Mouse (Mus musculus): Measurements from ENCODE around the gene 3300002I08Rik. TPM values are rescaled to one million over a fixed set of nuclear protein-coding genes. Genes with fewer than 3 reads are reported as not detected.
"Not testable (repeated sequence)": the region's sequence is repeated elsewhere in the genome, so short reads cannot be mapped to it uniquely, and the experiment has no call there.

Gene 3300002I08Rik
- total RNA-seq (2021) = 1 to 10 TPM; 4.4 to 5.7 TPM
- long read RNA-seq, experiment 1, partial matches to known transcripts = 1 of 5 reads
- long read RNA-seq, experiment 1, other reads (novel, unspliced or antisense) = 3 of 5 reads
- long read RNA-seq, experiment 2, partial matches to known transcripts = 0 of 2 reads
- long read RNA-seq, experiment 2, other reads (novel, unspliced or antisense) = 2 of 2 reads

DNA sequence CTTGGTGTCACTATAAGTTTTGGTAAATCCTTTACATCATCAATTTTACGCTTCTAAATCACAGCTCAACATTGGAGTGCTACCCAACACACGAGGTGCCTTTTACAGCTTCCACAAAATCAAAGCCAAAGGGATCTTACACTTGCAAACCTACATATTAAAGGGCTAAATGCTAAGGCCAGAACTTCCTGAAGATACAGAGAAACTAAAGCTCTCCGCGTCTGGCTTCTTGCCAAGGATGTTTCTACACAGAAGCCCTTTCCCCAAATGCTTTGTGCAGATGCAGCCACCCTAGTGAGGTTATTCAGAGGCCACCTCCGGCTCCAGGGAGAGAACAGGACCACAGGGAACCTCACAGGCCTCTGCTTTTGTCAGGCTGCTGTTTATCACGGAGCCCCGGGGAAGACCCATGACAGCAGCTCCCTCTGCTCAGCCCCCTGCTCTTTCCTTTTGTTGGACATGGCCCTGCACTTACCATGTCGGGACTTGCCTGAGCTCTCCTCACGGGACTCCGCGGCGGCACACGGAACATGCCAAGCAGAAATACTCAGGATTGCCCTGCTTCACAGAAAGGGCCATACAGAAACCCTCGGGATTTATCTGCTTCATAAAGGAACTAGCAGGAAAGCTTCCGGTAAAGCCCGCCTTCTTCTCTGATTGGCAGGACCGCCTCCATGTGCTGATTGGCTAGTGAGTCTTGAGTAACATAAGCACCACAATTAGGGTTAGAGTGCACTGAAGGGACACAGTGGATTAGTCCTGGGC, at the start of gene 3300002I08Rik:
Gene 3300002I08Rik (minus strand): TSS at position 653 of the 765 bp plus-strand sequence.
- peak; percentile 89 to 91 for DNase-seq

GRCm38 (mm10) chr2:150412146-150412545, 49.6 kb upstream of the 3300002I08Rik start:
- DNase-seq = not testable (repeated sequence)

DNA sequence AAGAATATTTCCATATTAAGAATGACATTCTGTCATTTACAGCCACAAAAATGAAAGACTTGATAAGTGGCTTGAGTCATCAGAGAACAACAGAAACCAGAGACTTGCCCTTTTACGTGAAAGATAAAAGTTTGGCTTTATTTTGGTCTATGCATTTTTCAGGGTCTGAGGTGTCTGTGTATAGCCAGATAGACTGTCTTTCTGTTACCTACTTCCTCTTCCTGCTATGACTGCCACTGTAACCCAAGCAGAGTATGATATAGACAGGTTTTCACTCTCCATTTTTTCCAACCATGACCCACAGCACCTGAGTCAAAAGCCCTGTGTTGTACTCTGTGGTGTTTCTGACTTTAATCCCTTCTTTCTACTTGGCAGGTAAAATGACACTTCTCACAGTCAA, 27.6 kb upstream of the 3300002I08Rik start:
- DNase-seq = no peak

- not testable (repeated sequence) for DNase-seq
Observed at GRCm38 (mm10) chr2:150385553-150386106, 23.1 kb upstream of the 3300002I08Rik start.

DNA sequence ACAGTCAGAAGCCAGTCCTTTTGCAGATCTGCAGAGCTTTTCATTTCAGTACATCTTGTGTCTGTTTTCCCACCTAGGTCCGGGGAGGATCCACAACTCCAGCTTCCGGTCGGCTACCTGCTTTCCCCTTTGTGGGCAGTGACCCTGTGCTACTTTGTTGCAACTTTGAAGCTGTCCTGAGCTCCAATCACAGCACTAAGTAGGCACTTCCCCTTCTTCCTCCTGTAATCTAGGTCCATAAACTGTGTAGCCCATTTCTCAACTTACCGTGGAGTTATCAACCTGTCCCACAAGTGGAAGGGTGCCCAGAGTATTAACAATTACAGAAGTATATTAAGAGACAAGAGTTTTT, 289 bp upstream of the 3300002I08Rik start:
- no peak for DNase-seq

DNA sequence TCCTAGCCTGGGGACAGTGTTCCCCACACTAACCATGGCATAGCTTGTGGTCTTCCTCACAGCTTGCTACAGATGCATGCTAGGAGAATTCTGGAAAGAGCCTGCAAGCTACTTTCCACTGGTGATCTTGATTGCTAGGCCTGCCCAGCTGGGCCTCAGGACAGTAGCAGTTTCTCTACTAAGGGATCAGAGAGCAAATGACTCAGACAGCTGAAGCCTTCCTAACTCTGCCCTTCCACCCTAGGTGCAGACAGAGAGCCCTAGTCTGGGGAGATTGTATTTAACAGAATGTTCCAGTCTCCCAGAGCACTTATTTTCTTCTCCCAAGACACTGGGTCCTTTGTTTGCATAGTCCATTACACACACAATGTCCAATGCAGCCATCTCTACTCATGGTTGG, 5.4 kb downstream of the 3300002I08Rik start:
- not testable (repeated sequence) for DNase-seq

DNA sequence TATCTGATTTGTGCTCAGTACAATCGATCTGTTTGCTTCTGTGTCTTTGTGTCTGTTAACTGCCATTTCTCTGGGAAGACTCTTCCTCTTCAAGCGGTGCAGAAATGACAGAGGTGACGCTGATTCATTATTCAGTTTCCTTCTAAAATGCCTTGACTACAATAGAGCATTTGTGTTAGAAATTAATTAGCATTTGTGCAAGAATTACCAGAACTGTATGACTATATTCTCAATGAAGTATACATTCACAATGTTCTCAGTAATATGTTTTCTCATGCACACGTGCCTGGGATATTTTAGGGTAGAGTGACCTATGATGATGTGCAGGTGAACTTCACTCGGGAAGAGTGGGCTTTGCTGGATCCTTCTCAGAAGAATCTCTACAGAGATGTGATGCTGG, 39.2 kb downstream of the 3300002I08Rik start, which contains the start of gene Gm10130:
Gene Gm10130 (plus strand): TSS at position 301 of the 400 bp plus-strand sequence.
- DNase-seq = no peak

GRCm38 (mm10) chr2:150318973-150319372, 43.6 kb downstream of the 3300002I08Rik start:
- no peak for DNase-seq

DNA sequence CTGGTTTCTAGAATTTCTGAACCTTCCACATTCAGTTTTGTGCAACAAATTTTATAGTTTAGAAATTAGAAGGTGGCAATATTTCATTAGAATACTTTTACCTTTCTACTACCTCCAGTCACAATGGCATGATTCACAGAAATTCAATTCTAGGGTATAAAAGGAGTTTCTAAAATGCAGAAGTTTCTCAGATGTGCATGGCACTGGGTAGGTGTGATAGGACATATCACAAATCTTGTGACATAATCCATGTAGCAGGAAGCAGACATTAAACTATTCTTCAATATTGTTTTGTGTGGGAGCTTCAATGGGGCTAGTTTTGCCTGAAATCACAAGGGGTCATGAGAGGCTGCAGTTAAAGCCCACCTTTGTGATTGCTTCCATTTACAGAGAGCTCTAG, 46.4 kb downstream of the 3300002I08Rik start:
- DNase-seq = no peak

- peak; percentile 92 to 94 for DNase-seq
Observed at GRCm38 (mm10) chr2:150310952-150311884, 51.3 kb downstream of the 3300002I08Rik start.

- no peak for DNase-seq
Observed at GRCm38 (mm10) chr2:150307183-150307773, 55.3 kb downstream of the 3300002I08Rik start.

DNA sequence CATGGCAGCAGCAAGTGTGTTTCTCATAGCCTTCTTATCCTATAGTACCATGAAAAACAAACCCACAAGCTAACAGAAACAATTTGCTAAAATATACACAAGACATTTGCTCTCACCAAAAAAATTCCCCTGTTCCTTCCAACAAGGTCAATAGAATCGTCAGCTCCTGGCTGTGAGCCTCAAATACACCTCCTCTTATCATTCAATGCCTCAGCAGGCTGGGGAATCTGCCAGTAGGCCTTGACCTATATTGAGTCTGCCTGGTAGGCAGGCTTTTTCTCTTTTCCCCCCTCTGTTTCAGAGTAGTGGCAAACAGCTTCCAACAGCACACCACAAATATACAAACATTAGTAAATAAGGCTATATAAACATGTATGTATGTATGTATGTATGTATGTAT, 63.5 kb downstream of the 3300002I08Rik start:
- peak; percentile 72 to 77 for DNase-seq

- DNase-seq = no peak
Observed at GRCm38 (mm10) chr2:150293669-150294068, 68.9 kb downstream of the 3300002I08Rik start.

Other genes with a start within 250 kb of the 3300002I08Rik start
- gene Zfp120, start 226.1 kb downstream of the 3300002I08Rik start, total RNA-seq (2021) = 1 to 10 TPM; 6.6 to 7.1 TPM
- not detected for gene Gm10770, start 183.1 kb downstream of the 3300002I08Rik start, total RNA-seq (2021)
- under 1 TPM; 0.53 to 0.95 TPM for gene Gm14139, start 181.0 kb downstream of the 3300002I08Rik start, total RNA-seq (2021)
- 1 to 10 TPM; 6.3 to 7.0 TPM for gene Zfp937, start 144.7 kb downstream of the 3300002I08Rik start, total RNA-seq (2021)
- gene Gm21994, start 107.2 kb downstream of the 3300002I08Rik start, total RNA-seq (2021) = 1 to 10 TPM; 5.7 to 6.8 TPM
- under 1 TPM; 0.30 to 0.40 TPM for gene Gm14124, start 105.2 kb downstream of the 3300002I08Rik start, total RNA-seq (2021)
- 1 to 10 TPM; 3.2 to 3.8 TPM for gene Gm10130, start 39.1 kb downstream of the 3300002I08Rik start, total RNA-seq (2021)
- 1 to 10 TPM; 4.9 to 6.5 TPM for gene Zfp442, start 88.7 kb upstream of the 3300002I08Rik start, total RNA-seq (2021)
- 1 to 10 TPM; 1.1 to 1.2 TPM for gene Zfp345, start 122.3 kb upstream of the 3300002I08Rik start, total RNA-seq (2021)
- not detected for gene Cst7, start 207.7 kb upstream of the 3300002I08Rik start, total RNA-seq (2021)
- gene Apmap, start 245.8 kb upstream of the 3300002I08Rik start, total RNA-seq (2021) = 100 to 1,000 TPM; 117 to 146 TPM